Mouse (Mus musculus) neural tube, embryonic 13.5 days (tissue): ENCODE measurements around the gene Prkce. TPM values are rescaled to one million over a fixed set of nuclear protein-coding genes. Genes with fewer than 3 reads are reported as not detected.

Experiments
- ATAC-seq: fragments of 200-750 bp; cut with Nextera tagmentation; 2 replicates; pipeline ENCODE4 v1.8.0; 2017; ENCODE audit warnings: low read depth, mild to moderate bottlenecking, moderate TSS enrichment, moderate library complexity
- H3K27ac ChIP-seq: fragments of 300-500 bp; sonication (generic); replicated peaks from 2 replicates; pipeline ENCODE4 v1.5.1; 2015; ENCODE audit warnings: moderate library complexity, mild to moderate bottlenecking, inconsistent platforms
- H3K27me3 ChIP-seq: fragments of 300-500 bp; sonication (generic); 2 replicates; pipeline ENCODE4 v1.6.1; 2015; ENCODE audit warnings: mild to moderate bottlenecking, inconsistent platforms
- H3K36me3 ChIP-seq: fragments of 300-500 bp; sonication (generic); 2 replicates; pipeline ENCODE4 v1.6.1; 2015; ENCODE audit warnings: mild to moderate bottlenecking, inconsistent platforms
- H3K4me1 ChIP-seq: fragments of 300-500 bp; sonication (generic); replicated peaks from 2 replicates; pipeline ENCODE4 v1.6.1; 2015; ENCODE audit warnings: inconsistent platforms
- H3K4me2 ChIP-seq: fragments of 300-500 bp; sonication (generic); 2 replicates; pipeline ENCODE4 v1.6.1; 2015; ENCODE audit warnings: inconsistent platforms, mild to moderate bottlenecking, moderate library complexity
- H3K4me3 ChIP-seq: fragments of 300-500 bp; sonication (generic); 2 replicates; pipeline ENCODE4 v1.5.1; 2015; ENCODE audit warnings: mild to moderate bottlenecking, inconsistent platforms
- H3K9ac ChIP-seq: fragments of 300-500 bp; sonication (generic); 2 replicates; pipeline ENCODE4 v1.6.1; 2015; ENCODE audit warnings: moderate library complexity, mild to moderate bottlenecking, inconsistent platforms
- H3K9me3 ChIP-seq: fragments of 300-500 bp; sonication (generic); 2 replicates; pipeline ENCODE4 v1.6.1; 2016; ENCODE audit warnings: inconsistent platforms
- WGBS: fragments of 180-500 bp; shearing (Covaris S2); methylation state at CpG from one replicate; pipeline ENCODE4 v1.1.7; 2015; 5-methylcytosine and 5-hydroxymethylcytosine counted together
- polyA plus RNA-seq: library from polyadenylated mRNA; unstranded; fragments of >200 nt; fragmentation: Nextera tagmentation; extraction: Ambion mirVana; gene quantifications from 2 replicates; pipeline ENCODE4 v1.2.1, GENCODE M21; 2015

Gene Prkce
- polyA plus RNA-seq, 1 experiment from 2014 or later: 27.7 TPM

DNA sequence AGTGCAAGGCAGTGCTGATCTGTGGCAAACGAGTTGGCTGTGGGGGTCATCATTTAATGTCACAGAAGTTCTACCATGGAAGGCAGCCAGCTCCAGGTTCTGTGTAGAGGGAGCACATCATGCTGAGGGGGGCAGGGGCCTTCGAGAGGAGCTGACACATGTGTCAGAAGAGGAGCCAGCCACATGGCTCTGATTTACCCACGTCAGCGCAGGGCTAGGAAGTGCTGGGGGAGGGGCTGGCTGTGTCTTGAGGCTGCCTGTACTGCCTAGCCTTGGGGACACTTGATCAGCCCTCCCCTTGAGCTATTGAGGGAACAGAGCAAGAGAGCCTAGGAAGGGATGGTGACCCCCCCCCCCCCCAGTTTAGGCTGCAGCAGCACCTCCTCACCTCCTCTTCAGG is 103.7 kb downstream of the Prkce start:
- Histone ChIP-seq H3K27me3 (no peaks in the 10 kb centered on the region), H3K4me1 (peaks cover 36% of the 10 kb centered on the region), H3K4me2 (no peak overlapping the region), H3K36me3 (no peaks in the 10 kb centered on the region), H3K4me3 (no peak overlapping the region), H3K9ac (no peak overlapping the region), H3K27ac (0 out of 2 replicates have a peak overlapping the region, but pooled peaks have one; percentile 9), H3K9me3 (no peaks in the 10 kb centered on the region)
- peak; percentile 57; the same call in 1 of the 2 replicates for ATAC-seq
- WGBS: 31% methylated on average over 4 of the region's 4 CpGs

DNA sequence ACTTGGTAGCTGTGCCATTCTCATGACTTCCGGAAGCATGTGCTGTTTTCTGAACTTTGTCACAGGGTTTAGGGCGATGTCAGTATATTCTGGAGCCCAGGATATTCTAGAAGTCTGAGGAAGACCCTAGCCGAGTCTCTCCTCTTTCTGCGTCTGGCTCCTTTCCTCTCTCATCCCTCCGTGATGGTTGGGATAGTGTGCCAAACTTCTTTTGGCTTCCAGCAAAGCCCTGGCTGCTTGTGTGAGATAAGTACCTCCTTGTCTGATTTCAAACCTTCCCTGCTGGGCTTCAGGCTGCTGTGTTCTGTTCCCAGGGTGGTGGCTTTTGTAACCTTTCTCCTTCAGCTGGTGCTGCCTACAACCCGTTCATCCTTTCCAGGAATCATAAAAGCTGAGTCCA is 105.4 kb downstream of the Prkce start:
- WGBS: 64% methylated on average over 6 of the region's 6 CpGs
- Histone ChIP-seq H3K9me3 (no peaks in the 10 kb centered on the region), H3K9ac (no peak overlapping the region), H3K27me3 (no peaks in the 10 kb centered on the region), H3K4me1 (peaks cover 47% of the 10 kb centered on the region), H3K36me3 (no peaks in the 10 kb centered on the region), H3K27ac (no peak overlapping the region), H3K4me2 (no peak overlapping the region), H3K4me3 (no peak overlapping the region)
- ATAC-seq: no peak

GRCm38 (mm10) chr17:86273566-86274349 is 106.2 kb downstream of the Prkce start:
- H3K4me2 ChIP-seq: no peak overlapping the region
- H3K27me3 ChIP-seq: no peaks in the 10 kb centered on the region
- H3K36me3 ChIP-seq: no peaks in the 10 kb centered on the region
- no peak overlapping the region for H3K9ac ChIP-seq
- H3K4me1 ChIP-seq: peaks cover 54% of the 10 kb centered on the region
- H3K4me3 ChIP-seq: no peak overlapping the region
- no peak for ATAC-seq
- no peak overlapping the region for H3K27ac ChIP-seq
- no peaks in the 10 kb centered on the region for H3K9me3 ChIP-seq
- 85% methylated on average over 9 of the region's 9 CpGs for WGBS

- no peak overlapping the region for H3K4me2 ChIP-seq
- 72% methylated on average over 7 of the region's 7 CpGs for WGBS
- no peaks in the 10 kb centered on the region for H3K36me3 ChIP-seq
- no peak overlapping the region for H3K4me3 ChIP-seq
- no peak overlapping the region for H3K9ac ChIP-seq
- no peaks in the 10 kb centered on the region for H3K9me3 ChIP-seq
- H3K27me3 ChIP-seq: no peaks in the 10 kb centered on the region
- H3K4me1 ChIP-seq: peaks cover 60% of the 10 kb centered on the region
- H3K27ac ChIP-seq: no peak overlapping the region
- ATAC-seq: no peak
These were observed 106.8 kb downstream of the Prkce start for GRCm38 (mm10) chr17:86274350-86274744.

- H3K27me3 ChIP-seq: no peaks in the 10 kb centered on the region
- 89% methylated on average over 4 of the region's 4 CpGs for WGBS
These were observed 108.8 kb downstream of the Prkce start for GRCm38 (mm10) chr17:86276381-86276780.

DNA sequence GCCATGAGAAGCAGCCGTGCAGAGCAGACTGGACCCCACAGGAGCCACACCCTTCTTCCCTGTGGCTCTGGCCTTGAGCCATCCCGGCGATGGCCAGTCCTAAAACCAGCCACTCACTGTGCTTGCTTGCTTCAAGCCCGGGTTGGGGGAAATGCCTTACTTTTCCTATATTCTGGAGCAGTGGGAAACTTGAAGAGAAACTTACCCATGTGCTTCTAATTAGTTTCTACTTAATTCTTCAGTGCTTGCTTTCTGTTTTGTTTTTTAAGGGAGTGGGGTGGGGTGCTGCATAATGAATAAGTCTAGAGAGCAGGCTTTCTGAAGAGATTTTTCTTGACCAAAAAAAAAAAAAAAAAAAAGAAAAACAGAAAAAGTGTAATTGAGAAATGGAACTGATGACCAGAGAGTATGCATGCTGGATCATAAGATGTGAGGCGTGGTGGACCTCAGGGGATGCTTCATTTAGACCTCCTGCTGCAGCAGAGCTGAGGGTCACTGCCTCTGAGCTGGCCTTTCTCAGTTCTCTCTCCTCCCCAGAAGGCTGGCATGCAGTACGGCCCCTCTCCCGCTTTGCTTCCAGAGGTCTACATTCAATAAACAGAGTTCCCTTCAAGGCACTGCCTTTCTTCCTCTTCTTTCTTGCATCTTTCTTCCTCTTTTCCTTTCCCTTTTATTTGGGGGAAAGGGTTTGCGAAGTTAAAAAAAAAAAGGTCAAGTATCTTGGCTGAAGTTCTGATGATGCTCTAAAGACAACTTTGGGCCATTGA is 109.6 kb downstream of the Prkce start:
- no peak overlapping the region for H3K4me3 ChIP-seq
- H3K4me1 ChIP-seq: peaks cover 64% of the 10 kb centered on the region
- no peak overlapping the region for H3K27ac ChIP-seq
- 74% methylated on average over 8 of the region's 8 CpGs for WGBS
- no peaks in the 10 kb centered on the region for H3K27me3 ChIP-seq
- H3K4me2 ChIP-seq: no peak overlapping the region
- no peaks in the 10 kb centered on the region for H3K36me3 ChIP-seq
- no peak overlapping the region for H3K9ac ChIP-seq
- no peak for ATAC-seq
- H3K9me3 ChIP-seq: no peaks in the 10 kb centered on the region

More at GRCm38 (mm10) chr17:86276381-86276780, 108.8 kb downstream of the Prkce start:
- Histone ChIP-seq H3K36me3 (no peaks in the 10 kb centered on the region), H3K4me1 (peaks cover 66% of the 10 kb centered on the region), H3K4me2 (no peak overlapping the region), H3K27ac (no peak overlapping the region), H3K9ac (no peak overlapping the region), H3K4me3 (no peak overlapping the region), H3K9me3 (no peaks in the 10 kb centered on the region)
- ATAC-seq: no peak

DNA sequence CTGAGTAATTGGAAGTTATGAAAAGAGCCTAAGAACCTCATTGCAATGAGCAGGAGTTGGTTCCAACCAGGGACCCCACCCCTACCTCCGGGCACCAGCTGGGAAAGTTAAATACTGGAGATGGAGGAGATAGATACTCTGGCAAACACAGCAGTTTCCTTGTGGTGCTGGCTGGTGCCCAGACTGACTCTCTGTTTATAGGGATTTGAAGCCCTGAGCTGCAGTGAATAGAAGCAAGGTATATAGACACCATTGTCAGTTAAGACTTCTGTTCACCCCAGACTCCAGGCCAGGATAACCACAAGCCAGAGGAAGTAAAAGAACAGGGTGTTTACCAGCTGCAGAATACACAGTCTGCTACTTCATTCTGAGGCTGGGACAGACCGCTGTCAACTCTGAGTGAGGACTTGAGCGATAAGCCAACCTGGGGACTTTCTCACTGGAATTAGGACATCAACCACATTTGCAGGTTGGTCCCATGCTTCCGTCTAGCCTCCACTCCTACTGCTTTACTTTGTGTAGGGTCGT is 110.5 kb downstream of the Prkce start:
- Histone ChIP-seq H3K4me3 (no peak overlapping the region), H3K27me3 (no peaks in the 10 kb centered on the region), H3K4me2 (no peak overlapping the region), H3K9ac (no peak overlapping the region), H3K4me1 (peaks cover 57% of the 10 kb centered on the region), H3K9me3 (no peaks in the 10 kb centered on the region), H3K27ac (no peak overlapping the region), H3K36me3 (no peaks in the 10 kb centered on the region)
- no peak for ATAC-seq
- WGBS: 91% methylated on average over 5 of the region's 5 CpGs

- H3K9ac ChIP-seq: no peak overlapping the region
- H3K36me3 ChIP-seq: no peaks in the 10 kb centered on the region
- H3K4me1 ChIP-seq: peaks cover 61% of the 10 kb centered on the region
- ATAC-seq: no peak
- no peak overlapping the region for H3K4me2 ChIP-seq
- no peaks in the 10 kb centered on the region for H3K27me3 ChIP-seq
- peak overlapping the region; percentile 61 for H3K27ac ChIP-seq
- 70% methylated on average over 10 of the region's 10 CpGs for WGBS
- H3K4me3 ChIP-seq: no peak overlapping the region
- H3K9me3 ChIP-seq: no peaks in the 10 kb centered on the region
These were observed 112.2 kb downstream of the Prkce start for GRCm38 (mm10) chr17:86279751-86280150.

DNA sequence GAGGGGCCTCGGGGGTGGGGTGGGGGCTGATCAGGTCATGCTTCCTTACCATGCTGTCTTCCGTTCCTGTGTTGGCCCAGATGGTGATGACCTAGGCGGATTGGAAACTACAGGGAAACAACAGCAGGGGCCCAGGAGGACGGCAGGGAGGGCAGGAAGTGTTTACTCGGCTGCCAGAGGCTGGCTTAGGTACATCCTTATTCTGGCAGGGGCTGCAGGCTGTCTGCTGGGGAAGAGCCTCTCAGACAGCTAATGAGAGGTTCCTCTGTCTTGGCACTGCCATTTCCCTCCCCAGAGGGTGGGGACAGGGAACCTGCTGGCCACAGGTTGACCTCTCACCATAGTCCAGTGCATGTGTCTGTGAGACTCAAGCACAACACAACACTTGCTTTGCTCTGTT is 116.2 kb downstream of the Prkce start:
- no peak overlapping the region for H3K9ac ChIP-seq
- no peak overlapping the region for H3K4me3 ChIP-seq
- H3K4me1 ChIP-seq: peaks cover 52% of the 10 kb centered on the region
- H3K36me3 ChIP-seq: no peaks in the 10 kb centered on the region
- H3K9me3 ChIP-seq: no peaks in the 10 kb centered on the region
- WGBS: 30% methylated on average over 5 of the region's 5 CpGs
- H3K4me2 ChIP-seq: no peak overlapping the region
- ATAC-seq: no peak
- no peak overlapping the region; the same call in 1 of the 2 replicates for H3K27ac ChIP-seq
- H3K27me3 ChIP-seq: no peaks in the 10 kb centered on the region

DNA sequence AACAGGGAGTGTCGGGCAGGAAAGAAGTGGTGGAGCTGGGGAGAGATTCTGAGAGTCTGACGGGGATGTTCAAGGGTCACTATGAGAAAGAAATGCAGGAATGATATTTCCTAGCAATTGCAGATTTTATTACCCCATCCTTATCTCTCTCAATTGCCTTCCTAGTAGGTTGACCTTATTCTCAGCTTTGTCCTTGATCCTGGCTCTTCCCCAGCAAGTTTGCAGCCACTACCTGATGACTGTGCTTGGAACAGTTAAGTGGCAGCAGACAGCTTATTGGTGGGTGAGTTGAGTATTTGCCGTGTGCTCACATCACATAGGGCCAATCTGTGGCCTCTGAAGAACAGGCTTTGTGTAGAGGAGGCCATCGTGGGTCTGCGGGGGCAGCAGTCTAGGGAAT is 117.5 kb downstream of the Prkce start:
- H3K9me3 ChIP-seq: no peaks in the 10 kb centered on the region
- H3K36me3 ChIP-seq: no peaks in the 10 kb centered on the region
- peaks cover 39% of the 10 kb centered on the region for H3K4me1 ChIP-seq
- WGBS: 93% methylated on average over 5 of the region's 5 CpGs
- ATAC-seq: no peak
- H3K9ac ChIP-seq: no peak overlapping the region
- no peaks in the 10 kb centered on the region for H3K27me3 ChIP-seq
- H3K4me2 ChIP-seq: no peak overlapping the region
- no peak overlapping the region for H3K4me3 ChIP-seq
- no peak overlapping the region for H3K27ac ChIP-seq

DNA sequence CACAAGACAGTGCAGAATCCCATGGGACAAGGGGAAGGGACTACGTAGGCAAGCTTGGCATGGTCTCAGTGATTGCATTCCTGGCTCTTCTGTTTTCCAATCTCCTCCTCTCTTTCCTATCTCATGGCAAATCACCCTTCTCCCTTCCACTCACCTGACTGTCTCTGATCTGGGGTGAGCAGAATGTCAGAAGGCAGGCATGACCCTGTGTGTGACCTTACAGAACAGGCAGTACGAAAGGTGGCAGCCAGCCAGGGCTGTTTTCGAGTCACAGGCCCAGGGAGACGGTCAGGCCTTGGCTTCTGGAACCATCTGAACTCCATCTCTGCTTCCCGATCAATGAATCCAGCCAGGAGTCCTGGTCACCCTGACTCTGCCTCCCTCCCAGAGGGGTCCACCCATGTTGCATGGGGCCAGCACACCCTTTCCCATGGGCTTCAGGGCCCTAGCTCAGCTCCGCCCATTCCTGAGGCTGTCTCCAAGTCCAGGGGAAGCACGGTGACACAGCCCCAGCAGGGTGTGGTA is 119.2 kb downstream of the Prkce start:
- Histone ChIP-seq H3K9me3 (no peaks in the 10 kb centered on the region), H3K27ac (no peak overlapping the region), H3K4me2 (no peak overlapping the region), H3K9ac (no peak overlapping the region), H3K36me3 (no peaks in the 10 kb centered on the region), H3K4me1 (peaks cover 21% of the 10 kb centered on the region), H3K27me3 (no peaks in the 10 kb centered on the region), H3K4me3 (no peak overlapping the region)
- no peak for ATAC-seq
- WGBS: 77% methylated on average over 7 of the region's 7 CpGs

DNA sequence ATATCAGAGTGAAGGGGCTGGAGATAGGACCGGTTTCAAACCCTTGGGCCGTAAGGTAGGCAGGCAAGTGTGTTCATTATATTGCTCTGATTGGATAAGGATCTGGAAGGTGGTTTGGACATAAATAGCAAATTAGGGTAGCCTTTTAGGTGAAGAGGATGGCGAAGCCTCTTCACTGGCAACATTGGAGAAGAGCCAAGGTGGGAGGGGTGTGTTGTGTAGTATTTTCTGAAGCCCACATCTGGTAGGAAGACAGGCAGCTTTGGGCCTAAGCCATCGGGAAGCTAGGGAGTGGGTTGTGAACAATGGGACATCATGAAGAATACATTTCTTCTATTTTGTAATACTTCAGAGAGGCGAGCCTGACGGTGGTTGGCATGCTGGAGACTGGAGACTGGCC is 125.1 kb downstream of the Prkce start:
- no peak overlapping the region for H3K27ac ChIP-seq
- no peak for ATAC-seq

More for the DNA sequence above, 125.1 kb downstream of the Prkce start:
- Histone ChIP-seq H3K9me3 (no peaks in the 10 kb centered on the region), H3K27me3 (no peaks in the 10 kb centered on the region), H3K36me3 (no peaks in the 10 kb centered on the region), H3K4me2 (no peak overlapping the region), H3K4me3 (no peak overlapping the region), H3K9ac (no peak overlapping the region), H3K4me1 (peaks cover 7% of the 10 kb centered on the region)
- WGBS: 93% methylated on average over 6 of the region's 6 CpGs
